Mouse (Mus musculus) adrenal gland (tissue): ENCODE measurements around the gene Tex12.

ENCODE experiments used
- intact Hi-C: fragments of 180-260 bp; cut with DNase I; formaldehyde crosslinking; loops from one replicate; pipeline ENCODE4 v1.15.1; 2025
- long read RNA-seq, 2 experiments: library from polyadenylated mRNA; unstranded; transcript quantifications; one replicate each; pipeline ENCODE4 v2.0.0; 2020; ENCODE audit warnings: borderline replicate concordance in 1 of 2; ENCODE audit not compliant: insufficient replicate concordance in 1 of 2

Tex12 gene
- long read RNA-seq, experiment 1, result 0 reads
- long read RNA-seq, experiment 2, result 0 reads

DNA sequence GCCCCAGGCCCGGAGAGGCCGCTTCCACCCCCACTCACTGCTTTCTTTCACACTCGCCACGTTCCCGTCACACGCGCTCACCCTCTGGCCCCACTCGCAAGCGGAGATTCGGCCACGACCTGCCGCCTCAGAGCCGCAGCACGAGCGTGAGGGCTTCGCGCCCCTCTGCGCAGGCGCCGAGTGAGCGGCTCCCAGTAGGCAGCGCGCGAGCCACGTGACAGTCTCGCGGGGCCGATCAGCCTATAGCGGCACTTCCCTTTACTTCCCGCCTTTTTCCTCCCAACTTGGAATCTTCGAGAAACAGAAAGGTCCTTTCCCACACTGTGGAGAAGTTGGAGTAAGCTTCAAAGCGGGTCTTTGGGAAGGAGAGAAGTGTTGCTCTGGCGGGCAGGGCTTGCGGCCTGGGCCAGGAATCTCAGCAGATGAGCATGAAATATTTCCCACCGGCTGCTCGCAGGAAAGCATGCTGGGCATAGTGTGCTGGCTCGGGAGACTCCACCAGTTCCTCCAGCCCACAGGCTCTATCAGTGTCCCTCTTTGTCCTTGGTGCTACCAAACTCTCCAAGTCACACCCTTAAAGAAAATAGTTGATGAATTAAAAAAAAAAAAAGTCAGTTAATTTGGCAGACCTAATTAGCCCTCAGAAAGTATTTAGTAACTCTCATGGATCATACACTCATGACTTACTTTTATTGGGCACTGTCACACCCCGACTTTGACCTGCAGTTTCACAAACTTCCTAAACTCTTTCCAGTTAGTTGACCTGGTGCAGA is at the start of gene Tex12:
TSS of gene Tex12 (minus strand) at position 181 of the 773 bp plus-strand sequence.
- intact Hi-C loops, result no loop called here

DNA sequence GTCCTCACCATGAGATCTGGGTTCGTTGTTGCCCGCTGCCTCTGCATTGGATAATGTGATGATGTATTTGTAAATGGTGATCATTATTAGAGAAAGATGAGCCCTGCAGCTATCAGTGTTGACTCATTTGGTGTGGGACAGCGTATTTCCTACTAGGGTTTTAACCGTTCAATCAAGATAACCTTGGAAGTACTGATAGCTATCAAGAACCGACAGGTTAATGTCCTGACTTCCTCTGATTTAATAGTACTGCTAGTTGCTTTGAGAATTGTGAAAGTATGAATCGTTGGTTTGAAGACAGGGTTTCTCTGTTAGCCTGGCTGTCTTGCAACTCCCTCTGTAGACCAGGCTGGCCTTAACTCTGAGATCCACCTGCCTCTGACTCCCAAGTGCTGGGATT is 43.2 kb upstream of the Tex12 start:
- intact Hi-C loops, result no loop called here

DNA sequence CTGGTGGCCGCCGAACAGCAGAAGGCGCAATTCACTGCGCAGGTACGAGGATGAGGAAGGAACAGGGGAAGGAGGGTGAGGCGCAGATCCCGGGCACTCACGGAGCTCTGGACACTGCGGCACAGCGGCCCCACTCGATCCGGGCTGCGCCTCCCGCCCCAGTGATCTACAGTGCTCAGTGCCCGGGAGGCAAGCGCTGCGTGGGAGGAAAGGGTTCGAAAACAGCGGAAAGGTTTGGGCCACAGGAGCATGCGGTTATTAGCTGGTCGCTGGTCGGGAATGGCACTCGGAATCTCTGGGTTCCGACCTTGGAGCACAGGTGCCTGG is 42.8 kb upstream of the Tex12 start:
- intact Hi-C loops, result no loop called here

DNA sequence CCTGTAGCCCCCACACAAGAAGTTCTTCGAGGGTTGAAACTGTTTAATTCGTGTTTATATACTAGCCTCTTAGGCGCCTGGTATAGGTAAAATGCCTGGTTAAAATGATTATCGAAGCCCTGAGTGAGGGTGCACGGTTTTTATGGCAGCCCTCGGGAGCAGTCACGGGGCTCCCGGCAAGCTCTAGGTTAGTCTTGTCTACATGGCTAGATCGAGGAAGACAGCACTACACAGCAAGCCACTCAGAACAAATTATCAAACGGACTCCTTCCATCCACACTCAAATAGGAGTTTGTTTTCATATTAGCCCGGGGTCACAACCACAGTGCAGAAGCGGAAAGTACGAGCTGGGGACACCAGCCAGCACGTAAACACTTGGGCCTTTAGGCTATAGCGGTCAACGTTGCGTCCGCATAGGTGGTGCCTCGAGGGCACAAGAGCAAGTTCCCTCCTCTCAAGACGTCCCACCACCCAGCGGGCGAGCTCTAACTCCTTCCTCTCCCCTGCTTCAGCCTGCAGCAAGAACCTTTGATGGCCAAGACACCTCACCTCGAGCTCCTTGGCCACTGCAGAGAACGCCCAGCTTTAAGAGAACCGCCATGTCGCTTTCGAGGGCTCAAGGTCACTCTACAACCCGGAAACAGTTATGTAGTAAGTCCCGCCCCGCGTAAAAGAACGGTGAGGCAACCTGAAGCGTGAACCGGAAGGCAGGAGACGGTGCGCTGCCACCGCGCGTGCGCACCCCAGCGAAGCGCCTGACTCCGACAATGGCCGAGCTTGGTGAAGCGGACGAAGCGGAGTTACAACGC is 42.3 kb upstream of the Tex12 start, which contains the start of the genes Sdhd and Timm8b:
TSS of gene Sdhd (minus strand) at position 624 of the 809 bp plus-strand sequence.
TSS of gene Timm8b (plus strand) at position 722 of the 809 bp plus-strand sequence.
- intact Hi-C loops, result no loop called here

DNA sequence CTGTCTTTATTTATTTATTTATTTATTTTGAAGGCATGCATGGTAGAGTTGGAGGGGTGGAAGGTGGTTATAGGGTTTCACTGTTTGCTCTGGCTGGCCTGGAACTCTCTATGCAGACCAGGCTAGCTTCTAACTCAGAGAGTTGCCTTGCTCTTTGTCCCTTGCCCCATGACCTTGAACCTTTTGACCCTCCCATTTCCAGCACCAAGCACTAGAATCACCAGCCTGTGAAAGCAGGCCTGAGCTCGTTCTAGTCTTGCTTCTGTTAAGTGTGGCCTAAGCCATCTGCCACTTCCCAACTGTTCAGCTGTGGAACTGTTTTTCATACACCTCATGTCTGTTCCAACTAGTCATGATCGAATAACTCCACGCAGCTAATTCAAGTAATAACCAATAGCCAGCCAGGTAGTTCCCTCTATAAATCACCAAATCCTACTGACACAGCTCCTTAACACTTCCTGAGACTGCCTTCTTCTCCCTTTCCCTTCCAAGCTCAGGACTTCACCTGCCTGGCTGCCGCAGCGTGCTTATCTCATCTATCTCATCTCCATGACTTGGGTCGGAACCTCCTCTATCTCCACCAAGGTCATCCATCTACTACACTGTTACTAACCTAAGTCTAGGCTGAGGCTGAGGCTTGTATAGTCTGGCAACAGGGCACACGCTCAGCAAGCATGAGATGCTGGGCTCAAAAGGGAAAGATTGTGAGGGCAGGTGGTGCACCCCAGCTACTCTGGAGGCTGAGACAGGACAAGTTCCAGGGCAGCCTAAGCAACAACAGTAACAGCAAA is 41.1 kb upstream of the Tex12 start:
- intact Hi-C loops, result no loop called here

DNA sequence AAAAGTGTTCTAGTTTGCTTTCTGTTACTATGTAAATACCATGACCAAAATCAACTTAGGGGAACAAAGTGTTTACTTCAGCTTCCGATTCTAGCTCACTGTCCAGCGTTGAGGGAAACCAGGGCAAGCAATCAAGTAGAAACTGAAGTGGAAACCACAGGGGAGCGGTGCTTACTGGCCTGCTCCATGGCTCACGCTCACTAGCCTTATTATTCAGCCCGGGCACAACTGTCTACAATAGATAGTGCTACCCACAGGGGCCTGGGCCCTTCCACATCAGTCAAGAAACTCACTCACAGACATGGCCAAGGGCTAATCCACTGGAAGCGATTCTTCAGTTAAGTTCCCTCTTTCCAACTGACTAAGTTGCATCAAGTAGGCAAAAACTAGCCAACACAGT is 40.4 kb upstream of the Tex12 start:
- intact Hi-C loops, result no loop called here

DNA sequence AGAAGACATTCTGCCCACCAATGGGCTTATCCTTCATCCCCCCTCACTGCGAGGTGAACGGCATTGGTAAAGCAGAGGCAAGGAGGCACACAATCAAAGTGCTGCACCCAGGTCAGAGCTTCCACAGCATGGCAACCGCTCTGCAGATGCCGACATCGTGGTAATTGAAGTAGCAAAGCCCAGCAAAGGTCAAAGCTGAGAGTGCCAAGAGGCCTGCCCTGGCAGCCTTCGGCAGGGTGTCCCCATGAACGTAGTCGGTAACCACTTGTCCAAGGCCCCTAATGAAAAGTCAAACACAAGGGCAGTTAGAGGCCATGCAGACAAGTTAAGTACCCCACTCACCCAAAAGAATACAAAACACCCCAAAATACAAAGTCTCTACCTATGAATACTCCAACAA is 35.8 kb upstream of the Tex12 start:
- intact Hi-C loops, result loop anchor here (10.0 kb wide), 1 partner anchor 152 kb away; no protein-coding TSS in a partner anchor

DNA sequence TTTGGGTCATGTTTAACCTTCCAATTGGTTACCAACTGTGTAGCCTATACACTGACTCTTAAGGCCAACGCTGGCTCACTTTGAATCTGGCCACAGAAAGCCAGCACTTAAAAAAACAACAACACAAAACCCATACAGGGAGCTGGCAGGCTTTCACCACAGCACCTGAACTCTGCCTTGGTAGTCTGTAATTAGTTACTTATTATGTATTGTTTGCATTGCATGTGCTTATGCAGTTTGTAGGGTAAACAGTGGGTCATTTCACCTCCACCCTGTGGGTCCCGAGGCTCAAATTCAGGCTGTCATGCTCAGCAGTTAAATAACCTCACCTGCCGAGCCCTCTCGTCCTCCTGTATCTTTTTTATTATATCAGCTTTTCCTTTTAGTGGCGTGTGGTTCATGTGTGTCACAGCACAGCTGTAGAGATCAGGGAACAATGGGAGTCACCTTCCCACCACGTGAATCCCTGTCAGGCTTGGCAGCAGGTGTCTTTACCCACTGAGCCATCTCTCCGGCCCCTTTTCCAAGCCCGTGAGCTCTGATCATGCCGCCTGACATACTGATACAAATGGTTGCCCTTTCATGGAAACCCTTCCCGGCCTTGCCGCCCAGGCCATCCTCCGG is 33.8 kb upstream of the Tex12 start:
- intact Hi-C loops, result loop anchor here (10.0 kb wide), 1 partner anchor 150 kb away; no protein-coding TSS in a partner anchor

DNA sequence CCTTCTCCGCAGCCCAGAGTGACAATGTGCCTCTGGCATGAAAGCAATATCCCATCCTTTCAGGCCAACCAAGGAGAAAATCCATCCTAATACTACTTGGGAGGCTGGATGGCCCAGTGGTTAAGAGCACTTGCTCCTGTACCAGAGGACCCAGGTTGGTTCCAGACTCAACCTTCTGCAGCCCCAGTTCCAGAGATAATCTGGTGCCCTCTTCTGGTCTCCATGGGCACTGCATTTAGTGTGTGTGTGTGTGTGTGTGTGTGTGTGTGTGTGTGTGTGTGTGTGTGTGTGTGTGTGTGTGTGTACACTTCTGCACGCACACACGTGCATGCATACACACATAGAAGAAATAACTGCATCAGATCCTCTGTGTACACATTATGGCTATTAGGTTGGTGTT is 32.4 kb upstream of the Tex12 start:
- intact Hi-C loops, result loop anchor here (10.0 kb wide), 1 partner anchor 149 kb away; no protein-coding TSS in a partner anchor

DNA sequence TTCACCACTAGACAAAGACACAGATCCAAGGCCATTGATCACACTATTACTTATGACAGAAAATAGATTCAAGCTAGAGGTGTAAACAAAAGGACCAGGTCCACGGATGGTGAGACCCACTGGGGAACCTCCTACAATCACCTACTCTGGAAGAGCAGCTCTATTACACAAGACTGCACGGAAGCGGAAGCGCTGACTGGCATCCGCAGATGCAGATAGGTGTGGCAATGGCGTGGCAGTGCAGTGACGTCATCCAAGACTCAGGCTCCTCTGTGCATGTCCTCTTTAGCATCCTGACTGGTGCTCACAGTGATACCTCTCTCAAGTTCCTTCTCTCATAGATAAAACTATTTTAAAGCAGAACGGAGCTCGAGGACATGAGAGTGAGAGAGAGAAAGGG is 31.8 kb upstream of the Tex12 start:
- intact Hi-C loops, result loop anchor here (10.0 kb wide), 1 partner anchor 148 kb away; no protein-coding TSS in a partner anchor

DNA sequence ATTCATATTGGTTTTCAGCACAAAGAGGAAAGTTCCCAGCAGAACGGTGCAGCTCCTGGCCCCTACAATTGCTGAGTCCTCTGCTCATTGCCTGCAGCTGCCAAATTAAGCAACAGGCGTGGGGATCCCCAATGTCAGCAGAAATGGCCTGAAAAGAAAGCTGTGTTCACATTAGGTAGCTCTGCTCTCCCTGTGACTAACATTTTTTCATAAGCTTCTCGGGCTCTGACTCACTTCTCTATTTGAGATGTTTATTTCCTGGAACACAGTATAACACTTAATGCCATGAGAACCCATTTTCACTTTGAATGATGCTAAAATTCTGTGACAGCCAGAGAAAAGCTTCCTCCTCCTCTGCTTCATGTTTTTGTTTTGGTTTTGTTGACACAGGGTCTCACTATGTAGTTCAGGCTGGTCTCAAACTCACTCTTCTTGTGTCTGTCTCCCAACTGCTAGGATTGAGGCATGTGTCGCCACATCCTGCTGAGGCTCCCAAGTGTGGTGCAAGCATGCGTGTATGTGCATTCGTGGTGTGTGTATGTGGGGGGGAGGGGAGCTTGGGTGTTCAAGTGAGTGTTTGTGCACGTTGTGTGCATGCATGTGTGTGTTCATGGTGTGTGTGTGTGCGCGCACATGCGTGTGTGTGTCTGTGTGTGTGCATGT is 29.9 kb upstream of the Tex12 start:
- intact Hi-C loops, result loop anchor here (10.0 kb wide), 1 partner anchor 146 kb away; no protein-coding TSS in a partner anchor

DNA sequence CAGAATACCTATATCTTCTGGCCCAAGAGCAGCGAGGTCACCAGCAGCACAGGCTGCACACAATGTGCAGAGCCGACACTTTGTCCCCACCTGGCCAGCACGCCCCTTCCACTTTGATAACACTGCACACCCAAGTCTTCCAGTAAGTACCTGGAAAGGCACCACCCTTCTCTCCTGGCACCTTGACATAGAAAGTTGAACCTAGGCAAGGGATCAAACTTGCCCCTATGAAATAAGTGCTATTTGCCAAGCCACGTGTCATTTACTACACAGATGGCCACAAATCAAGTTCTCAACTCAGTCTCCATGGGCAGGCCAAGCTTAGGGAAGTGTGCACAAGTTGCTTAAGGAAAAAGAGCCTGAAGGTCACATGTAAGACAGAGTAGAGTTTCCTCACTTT is 25.8 kb upstream of the Tex12 start:
- intact Hi-C loops, result no loop called here

DNA sequence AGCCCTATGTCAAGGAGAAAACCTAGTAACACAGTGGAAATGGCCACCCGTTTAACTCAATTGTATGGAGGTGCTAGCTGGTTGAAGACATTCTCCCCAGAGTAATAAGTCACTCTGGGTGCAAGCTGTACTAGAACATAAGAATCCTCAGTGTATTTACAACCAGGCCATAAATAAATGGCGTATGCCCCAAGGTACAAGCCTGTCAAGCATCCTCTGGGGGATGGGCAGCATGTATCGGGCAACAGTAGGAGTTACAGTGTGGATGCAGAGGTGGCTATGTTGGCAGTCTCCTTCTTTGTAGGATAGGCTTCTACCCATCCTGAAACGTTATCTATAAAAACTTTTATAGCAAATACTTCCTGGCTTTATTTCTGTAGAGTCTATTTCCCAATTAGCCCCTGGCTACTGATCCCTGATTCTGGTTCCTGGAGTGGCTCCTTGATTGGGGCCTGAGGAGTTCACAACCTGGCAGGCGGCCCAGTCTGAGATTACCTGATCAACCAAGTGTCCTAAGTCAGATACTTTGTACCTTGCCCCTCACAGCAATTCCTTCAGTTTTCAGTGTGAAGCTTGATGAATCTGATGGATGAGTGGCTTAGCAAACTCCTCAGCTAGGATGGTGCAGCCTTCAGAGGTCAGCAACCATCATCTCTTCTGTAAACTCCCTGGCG is 24.2 kb upstream of the Tex12 start:
- intact Hi-C loops, result no loop called here

DNA sequence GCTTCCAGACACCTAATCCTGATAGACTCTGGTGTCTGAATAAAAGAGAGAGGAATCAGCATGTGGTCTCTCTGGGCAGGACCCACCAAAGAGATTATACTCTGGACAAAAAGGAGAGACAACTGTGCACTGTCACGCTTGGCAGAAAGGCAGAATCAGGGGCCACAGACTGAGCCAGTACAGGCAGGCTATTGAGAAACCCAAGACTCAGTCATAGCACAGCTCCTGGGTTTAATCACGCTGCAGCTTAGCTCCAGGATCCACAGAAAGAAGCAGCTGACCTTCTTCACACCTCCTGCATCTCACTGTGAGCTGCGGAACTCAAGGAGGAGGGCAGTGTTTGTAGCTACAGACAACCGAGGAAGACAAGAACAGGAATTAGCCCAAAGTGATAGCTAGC is 19.2 kb upstream of the Tex12 start:
- intact Hi-C loops, result no loop called here

DNA sequence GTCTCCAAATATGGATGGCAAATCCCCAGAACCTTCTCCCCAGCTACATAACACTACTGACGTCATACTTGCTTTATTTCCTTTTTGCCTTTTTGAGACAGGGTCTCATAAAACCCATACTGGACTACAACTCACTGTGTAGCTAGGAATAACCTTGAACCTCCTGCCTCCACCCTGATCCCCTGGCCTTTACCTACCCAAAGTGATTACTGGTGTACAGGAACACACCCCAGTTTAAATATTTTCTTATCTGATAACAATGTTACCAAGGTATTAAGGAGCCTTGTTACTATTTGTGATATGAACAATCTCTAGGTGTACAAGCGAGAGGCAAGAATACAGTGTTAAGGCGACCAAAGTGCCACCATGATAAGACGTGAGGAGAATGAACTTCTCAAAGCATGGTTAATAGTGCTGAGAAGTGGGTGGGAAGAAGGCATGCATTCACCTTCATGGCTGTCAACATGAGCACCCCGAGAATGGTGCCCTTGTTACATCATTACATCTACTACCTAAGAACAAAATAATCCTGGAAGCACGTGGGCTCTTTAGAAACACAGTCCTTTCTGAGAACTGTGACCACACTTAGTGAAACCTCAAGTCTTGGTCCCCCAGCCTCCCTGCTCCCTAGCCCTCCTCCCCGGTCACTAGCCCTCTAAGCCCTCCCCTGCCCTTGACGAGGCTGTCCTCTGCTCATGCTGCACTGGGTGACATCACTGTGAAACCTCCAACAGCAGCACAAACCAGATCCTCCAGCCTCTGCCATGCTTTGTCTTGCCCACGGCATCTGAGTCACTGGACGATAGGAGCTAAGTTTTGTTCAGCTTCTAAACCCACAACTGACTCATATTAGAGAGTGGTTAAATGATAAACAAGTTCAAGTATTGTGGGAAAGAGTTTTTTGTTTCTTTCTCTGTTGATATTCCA is 8.7 kb upstream of the Tex12 start:
- intact Hi-C loops, result no loop called here

DNA sequence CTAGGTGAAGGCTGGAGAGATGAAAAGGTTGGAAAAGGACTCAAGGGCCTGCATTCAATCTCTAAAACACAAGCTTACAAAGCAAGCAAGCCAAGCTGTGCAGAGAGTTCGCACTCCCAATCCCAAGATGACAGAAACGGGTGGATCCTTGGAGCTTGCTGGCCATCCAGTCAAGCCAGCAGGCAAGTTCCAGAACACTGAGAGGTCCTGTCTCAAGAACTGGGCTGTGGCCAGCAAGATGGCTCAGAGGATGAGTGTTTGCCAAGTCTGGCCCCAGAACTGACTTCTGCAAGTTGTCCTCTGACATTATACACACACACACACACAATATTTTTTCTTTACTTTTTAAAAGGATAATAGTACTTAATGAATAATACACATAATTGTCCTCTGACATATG is 6.8 kb upstream of the Tex12 start:
- intact Hi-C loops, result no loop called here

DNA sequence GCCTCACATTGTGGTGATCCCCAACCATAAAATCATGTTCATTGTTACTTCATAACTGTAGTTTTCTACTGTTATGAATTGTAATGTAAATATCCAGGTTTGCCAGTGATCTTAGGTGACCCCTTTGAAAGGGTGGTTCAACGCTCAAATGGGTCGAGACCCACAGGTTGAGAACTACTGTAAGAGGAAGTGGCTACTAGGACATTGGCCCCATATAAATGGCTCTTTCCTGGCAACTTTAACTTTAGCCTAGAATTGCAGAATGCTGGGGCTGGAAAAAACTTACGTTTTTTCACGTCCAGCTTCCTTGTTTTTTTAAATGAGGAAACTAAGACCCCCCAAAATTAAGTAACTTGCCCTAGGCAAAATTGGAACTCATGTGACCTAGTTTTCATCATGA is 6.2 kb upstream of the Tex12 start:
- intact Hi-C loops, result no loop called here

DNA sequence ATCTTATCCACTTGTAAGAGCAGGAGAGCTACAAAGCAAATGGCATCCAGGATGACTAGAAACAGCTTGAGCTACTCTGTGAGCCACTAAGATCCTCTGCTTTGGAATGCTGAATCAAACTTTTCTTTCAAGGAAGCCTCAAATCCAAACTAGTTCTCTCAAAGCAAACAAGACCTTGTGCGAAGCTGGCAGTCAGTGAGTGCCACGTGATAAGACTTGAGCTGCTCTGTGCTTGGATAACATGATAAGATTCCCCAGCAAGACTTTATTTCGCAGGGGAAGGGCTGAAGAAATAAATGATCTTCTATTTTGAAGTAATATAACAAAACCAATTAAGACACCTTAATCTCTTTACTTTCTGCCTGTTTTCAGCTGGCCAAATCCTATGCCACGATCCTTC is 4.8 kb upstream of the Tex12 start:
- intact Hi-C loops, result no loop called here

DNA sequence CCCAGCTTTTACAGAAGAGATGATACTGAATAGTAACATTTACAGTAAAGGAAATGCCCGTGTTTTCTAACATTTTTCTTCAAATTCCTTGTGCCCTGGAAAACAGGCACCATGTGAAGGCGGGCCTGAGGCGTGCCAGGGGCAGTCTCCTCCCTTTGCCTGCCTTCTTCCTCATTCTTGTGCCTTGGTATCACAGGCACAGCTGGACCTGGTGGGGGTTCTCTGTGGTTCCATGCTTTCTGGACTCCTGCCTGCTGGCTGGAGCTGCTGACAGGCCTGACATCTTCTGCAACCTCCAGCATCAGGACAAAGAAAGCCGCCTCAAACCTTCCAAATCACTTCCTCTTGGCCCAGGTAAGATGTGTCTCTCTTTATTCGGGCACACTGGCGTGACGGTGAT is 4.0 kb upstream of the Tex12 start:
- intact Hi-C loops, result no loop called here
